Mouse (Mus musculus) bone marrow macrophage, adult 2 months (primary cell): Measurements from ENCODE around the gene 1700023F06Rik.

Source experiments
- CTCF ChIP-seq: IDR thresholded peaks from 2 replicates; pipeline ENCODE4 v1.5.1; 2012; ENCODE audit warnings: low read depth, mild to moderate bottlenecking, low read length, moderate library complexity
- POLR2A ChIP-seq: IDR thresholded peaks from 2 replicates; pipeline ENCODE4 v1.6.1; 2012; ENCODE audit warnings: mild to moderate bottlenecking, low read depth, low read length, borderline replicate concordance

DNA sequence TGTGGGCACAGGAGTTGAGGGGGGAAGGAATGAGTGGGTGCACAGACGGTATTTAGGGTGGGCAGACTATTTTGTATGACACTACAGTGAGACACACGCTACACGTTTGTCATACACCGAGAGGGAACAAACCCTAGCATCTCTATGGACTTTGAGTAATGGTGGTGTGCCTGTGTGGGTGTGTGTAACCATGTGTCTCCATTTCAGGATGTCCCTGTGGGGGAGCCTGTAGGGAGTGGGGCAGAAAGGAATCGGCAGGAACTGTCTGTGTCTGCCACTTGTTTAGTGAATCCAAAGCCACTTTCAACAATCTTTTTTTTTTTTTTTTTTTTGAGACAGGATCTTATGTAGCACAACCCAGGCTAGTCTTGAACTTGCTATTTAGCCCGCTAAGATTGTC is 2.2 kb downstream of the 1700023F06Rik start:
- TF ChIP-seq CTCF (no peak), POLR2A (no peak)
